Mouse (Mus musculus) granulocyte monocyte progenitor cell, adult 5-6 weeks (primary cell): ENCODE data around the gene Eloa. TPM values are rescaled to one million over a fixed set of nuclear protein-coding genes. Genes with fewer than 3 reads are reported as not detected.
"Not testable (repeated sequence)": the region's sequence is repeated elsewhere in the genome, so short reads cannot be mapped to it uniquely, and the experiment has no call there.

Experiments used
- ATAC-seq: replicated peaks from 2 replicates; pipeline ENCODE4 v1.8.0; 2016; ENCODE audit warnings: mild to moderate bottlenecking, moderate TSS enrichment, inconsistent platforms; ENCODE audit not compliant: poor library complexity, severe bottlenecking
- total RNA-seq, 2 experiments: library from RNA; stranded (forward) in 1 of 2; stranded (reverse) in 1 of 2; fragments of 200-712, 200-1000 nt in 1 of 2; fragments of >200 nt in 1 of 2; fragmentation: Nextera tagmentation in 1 of 2; gene quantifications; 2 replicates each; pipeline ENCODE4 v1.2.3; 2014 to 2017

Gene Eloa
- total RNA-seq, 2 experiments from 2014 or later, result 52.3 to 62.1 TPM

DNA sequence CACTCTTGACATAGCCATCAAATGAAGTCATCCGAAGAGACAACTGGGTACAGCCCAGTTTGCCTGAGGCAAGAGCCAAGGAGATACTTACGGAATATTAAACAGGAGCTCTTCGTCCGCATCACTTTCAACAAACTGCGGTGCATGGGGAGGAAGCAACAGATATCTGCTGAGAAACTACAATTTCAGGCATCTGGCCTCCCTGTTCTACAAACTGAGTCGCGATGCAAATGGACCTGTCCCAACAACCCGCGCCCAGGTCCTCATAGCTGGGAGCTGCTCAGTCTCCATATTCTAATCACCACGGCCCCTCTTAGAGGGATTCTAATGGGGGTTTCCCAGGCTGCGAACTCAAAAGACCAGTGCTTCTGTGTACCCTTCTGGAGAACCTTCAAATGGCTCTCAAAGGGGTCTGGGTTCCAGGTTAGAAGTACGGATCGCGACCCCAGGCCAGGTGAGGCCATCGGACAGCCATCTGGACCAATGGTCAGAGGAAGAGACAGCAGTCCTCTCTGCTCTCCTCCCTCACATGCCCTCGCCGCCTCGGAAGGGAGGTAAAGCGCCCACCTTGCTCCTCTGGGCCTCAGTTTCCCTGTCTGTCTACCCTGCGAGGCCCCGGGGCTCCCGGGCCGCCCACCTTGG, 35.1 kb downstream of the Eloa start:
- ATAC-seq, result no peak

- ATAC-seq, result no peak
These were observed 35.8 kb downstream of the Eloa start for GRCm38 (mm10) chr4:135985769-135986168.

GRCm38 (mm10) chr4:135985193-135985592, 36.4 kb downstream of the Eloa start:
- ATAC-seq, result no peak

GRCm38 (mm10) chr4:135984556-135984955, 37.0 kb downstream of the Eloa start:
- no peak for ATAC-seq

DNA sequence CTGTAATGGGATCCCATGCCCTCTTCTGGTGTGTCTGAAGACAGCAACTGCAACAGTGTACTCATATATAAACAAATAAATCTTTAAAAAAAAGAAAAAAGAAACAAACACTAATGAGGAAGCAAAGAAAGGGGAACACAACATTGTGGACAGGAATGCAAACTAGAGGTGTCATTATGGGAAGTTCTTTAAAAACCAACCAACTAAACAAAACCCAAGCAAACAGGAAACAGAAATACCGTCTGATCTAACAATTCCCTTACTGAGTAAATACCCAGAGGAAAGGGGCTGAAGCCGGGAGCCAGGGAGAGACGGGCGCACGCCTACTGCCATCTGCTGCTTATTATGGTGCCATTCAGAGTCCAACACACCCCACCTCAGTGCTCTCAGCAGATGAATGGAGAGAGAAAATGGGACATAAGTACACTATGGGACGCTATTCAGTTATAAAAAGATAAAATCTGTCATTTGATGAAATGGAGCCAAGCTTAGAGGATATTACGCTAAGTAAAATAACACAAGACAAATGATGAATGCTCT, 40.0 kb downstream of the Eloa start:
- no peak for ATAC-seq

DNA sequence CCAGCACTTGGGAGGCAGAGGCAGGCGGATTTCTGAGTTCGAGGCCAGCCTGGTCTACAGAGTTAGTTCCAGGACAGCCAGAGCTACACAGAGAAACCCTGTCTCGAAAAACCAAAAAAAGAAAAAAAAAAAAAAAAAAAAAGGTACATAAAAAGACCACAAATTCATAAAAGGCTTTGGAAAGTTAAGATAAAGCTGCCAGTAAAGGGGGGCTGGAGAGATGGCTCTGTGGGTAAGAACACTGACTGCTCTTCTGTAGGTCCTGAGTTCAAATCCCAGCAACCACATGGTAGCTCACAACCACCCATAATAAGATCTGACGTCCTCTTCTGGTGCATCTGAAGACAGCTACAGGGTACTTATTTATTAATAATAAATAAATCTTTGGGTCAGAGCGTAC, 41.3 kb downstream of the Eloa start:
- ATAC-seq, result not testable (repeated sequence)

GRCm38 (mm10) chr4:135976146-135976545, 45.4 kb downstream of the Eloa start:
- ATAC-seq, result no peak

DNA sequence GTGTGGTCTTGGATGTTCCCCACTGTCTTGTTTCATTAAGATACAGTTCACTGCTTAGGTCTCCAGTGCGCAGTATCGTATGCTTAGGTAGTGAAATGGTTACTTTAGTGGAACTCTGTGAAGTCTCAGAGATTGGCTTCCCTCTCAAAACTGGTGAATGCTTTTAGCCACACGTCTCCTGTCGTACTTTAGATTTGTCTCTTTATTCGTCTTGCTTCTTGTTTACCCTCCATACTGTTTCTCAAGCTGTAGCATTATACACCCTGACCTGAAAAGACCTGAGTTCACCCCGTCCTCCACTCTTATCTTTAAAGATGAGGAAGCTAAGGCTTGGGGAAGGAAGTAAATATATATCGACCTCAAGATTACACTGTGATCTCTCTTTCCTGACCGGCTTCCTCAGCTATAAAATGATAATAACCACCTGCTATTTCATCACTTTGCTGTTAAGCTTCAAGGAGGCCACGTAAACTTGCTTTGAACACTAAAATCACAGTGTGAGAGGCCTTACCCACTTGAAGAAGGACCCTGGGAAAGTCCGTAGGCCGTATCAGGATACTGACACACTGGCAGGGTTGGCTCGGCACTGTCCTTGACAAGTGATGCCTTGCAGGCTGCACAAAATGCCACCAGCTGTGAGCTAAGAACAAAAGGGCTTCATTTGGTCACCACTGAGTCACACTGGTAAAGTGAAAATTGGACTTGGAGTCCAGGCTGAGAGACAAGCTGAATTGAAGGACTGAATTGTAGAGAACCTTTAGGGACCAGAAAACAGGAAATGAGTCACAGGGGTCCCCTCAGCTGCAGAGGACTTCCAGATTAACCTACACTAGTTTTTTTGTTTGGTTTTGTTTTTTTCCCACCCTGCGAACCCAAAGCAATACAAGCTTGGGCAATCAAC, 48.4 kb downstream of the Eloa start:
- ATAC-seq, result peak; percentile 40

- ATAC-seq, result peak; percentile 68
These were observed 49.0 kb downstream of the Eloa start, which contains the start of gene Lypla2 for GRCm38 (mm10) chr4:135972556-135972906. Gene Lypla2 (minus strand): TSS chr4:135972626.

- ATAC-seq, result peak; percentile 35
These were observed 49.6 kb downstream of the Eloa start for GRCm38 (mm10) chr4:135971805-135972555.

DNA sequence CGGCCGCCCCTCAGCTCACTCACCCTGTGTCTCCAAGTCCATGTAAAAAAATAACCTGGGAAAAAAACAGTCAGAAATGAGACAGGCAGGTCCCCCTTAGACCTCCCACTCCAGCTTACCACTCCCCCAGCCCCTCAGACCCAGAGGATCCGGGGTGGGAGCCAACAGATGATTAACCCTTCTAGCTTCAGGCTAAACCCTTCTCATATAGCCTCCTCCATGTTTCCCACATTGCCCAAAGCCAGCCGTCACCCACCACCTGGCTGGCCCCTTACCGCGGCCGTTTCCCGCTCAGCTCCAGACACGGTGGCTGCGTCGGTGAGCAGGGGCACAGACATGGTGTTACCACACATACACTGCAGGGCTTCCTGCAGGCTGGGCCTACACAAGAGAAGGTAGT, 51.0 kb downstream of the Eloa start:
- ATAC-seq, result no peak

GRCm38 (mm10) chr4:135969070-135969750, 52.4 kb downstream of the Eloa start:
- ATAC-seq, result no peak

DNA sequence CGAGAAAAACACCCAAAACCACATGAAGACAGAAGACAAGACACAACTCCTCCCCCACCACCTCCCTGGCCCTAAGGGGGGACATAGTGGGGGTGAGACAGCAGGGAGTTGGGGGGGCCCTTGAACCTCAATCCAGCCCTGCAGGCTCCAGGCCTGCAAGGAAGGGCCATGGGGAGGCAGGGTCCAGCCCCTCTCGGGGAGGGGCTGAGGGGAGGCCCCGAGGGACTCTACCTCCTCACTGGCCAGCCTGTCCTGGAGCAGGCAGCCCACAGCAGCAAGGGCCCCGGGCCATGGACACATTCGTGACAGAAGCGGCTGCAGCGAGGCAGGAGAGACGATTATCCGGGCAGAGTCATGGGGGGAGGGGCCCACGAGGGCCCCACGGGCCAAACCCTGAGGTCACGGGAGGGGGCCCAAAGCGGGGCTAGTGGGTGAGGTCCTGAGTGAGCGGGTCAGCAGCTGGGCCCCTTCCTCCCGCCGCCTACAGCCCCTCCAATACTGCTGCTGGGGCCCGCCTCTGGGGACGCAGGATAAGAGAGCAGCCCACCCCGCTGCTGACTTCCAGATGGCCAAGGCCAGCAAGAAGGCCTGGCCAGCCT, 53.2 kb downstream of the Eloa start:
- ATAC-seq, result no peak

DNA sequence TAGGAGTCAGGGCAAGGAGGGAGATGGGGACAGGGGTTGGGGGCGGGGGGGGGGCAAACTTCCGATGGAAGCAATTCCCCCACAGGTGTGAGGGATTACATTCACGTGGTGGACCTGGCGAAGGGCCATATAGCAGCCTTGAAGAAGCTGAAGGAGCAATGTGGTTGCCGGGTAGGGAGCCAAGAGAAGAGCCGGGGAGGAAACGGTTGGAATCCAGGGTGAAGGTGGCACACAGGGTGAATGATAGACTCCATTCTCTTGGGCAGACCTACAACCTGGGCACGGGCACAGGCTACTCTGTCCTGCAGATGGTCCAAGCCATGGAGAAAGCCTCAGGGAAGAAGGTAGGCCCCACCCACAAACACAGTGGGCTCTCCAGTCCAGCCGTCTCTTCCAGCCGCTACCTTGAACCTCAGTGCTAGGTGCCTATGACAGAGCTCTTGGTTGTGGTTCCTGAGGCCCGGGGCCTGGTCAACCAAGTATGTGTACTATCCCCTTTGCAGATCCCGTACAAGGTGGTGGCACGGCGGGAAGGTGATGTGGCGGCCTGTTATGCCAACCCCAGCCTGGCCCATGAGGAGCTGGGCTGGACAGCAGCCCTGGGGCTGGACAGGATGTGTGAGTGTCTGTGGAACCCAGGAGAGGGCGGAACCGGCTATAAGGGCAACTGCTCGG, 54.3 kb downstream of the Eloa start:
- no peak for ATAC-seq

GRCm38 (mm10) chr4:135966283-135966682, 55.3 kb downstream of the Eloa start:
- ATAC-seq, result no peak

- ATAC-seq, result no peak
These were observed 56.5 kb downstream of the Eloa start for GRCm38 (mm10) chr4:135965113-135965512.

DNA sequence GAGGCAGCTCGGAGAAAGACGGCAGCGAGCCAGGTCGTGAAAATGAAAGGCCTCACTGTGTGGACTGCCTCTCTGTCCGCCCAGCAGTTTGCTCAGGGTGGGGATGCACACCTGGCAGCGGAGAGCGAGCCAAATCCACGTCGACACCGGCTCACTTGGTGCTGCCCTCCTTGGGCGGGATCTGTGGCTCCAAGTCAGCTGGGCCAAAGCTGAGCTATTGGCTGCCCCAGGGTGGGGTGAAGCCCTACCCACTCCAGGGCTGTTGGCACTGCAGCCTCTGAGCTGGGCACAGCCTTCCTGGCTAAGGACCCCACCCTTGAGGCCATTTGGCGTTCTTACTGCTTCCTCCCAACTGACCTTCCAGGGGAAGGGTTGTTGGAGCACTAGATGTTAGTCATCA, 57.1 kb downstream of the Eloa start:
- ATAC-seq, result peak; percentile 28

DNA sequence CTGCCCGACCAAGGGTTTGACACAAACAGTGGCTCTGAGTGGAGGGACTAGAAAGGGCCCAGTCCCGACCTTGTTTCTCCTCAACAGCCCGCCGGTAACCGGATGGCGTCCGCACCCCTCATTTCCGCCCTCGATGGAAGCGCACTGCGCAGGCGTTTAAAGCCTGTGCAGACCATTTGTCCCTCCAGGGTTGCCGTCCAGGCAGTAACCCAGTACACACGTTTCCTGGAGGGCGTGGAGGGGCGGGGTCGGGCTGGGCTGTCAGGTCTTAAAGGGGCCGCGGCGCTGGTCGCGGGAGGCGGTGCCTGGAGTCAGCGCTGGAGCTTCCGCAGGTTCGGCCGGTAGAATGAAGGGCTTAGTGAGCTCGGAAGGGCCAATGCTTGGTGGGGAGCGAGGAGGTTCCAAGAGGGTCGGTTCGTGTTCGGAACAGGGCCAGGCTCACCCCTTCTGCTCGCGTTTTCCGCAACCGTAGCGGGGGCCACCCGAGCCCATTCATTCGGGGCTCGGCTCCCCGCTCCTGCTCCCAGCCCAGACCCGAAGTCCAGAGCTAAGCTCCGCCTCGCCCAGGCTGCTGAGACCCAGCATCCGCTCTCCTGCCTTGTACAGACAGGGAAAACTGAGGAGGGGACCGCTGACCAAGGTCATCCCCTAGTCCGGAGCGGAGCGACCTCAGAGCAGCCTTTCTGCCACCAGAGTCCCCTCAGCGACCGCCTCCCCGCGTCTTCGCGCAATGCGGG, 57.9 kb downstream of the Eloa start, which contains the start of gene Gale:
Gale (plus strand) TSS at position 271 of the 737 bp plus-strand sequence.
- ATAC-seq, result peak; percentile 83
